Mouse (Mus musculus) frontal cortex, postnatal 36 days (tissue): ENCODE measurements around the gene Uqcr10.
A peak's percentile ranks its signal among the peaks of the same experiment; 100 is the strongest.

Experiments used
- DNase-seq, 2 experiments: peaks; one replicate each; pipeline ENCODE4 v3.0.0; 2022; ENCODE audit warnings: low spot score in 2 of 2

The Uqcr10 gene

GRCm38 (mm10) chr11:4675693-4676092, 28.4 kb downstream of the Uqcr10 start:
- no peak for DNase-seq

- DNase-seq = no peak
Measured at GRCm38 (mm10) chr11:4675126-4675562, 29.0 kb downstream of the Uqcr10 start.

GRCm38 (mm10) chr11:4674593-4674992, 29.5 kb downstream of the Uqcr10 start:
- DNase-seq = no peak

GRCm38 (mm10) chr11:4671736-4672135, 32.4 kb downstream of the Uqcr10 start:
- no peak for DNase-seq

- no peak for DNase-seq
Measured at GRCm38 (mm10) chr11:4662496-4662878, 41.7 kb downstream of the Uqcr10 start.

- DNase-seq = peak in 1 of 2 experiments; percentile 33
Measured at GRCm38 (mm10) chr11:4661871-4662495, 42.2 kb downstream of the Uqcr10 start.

- DNase-seq = peak in 1 of 2 experiments; percentile 22
Measured at GRCm38 (mm10) chr11:4661324-4661723, 42.8 kb downstream of the Uqcr10 start.

GRCm38 (mm10) chr11:4660309-4661025, 43.7 kb downstream of the Uqcr10 start:
- DNase-seq = no peak

GRCm38 (mm10) chr11:4659818-4660217, 44.3 kb downstream of the Uqcr10 start:
- no peak for DNase-seq
